Mouse (Mus musculus) heart, adult 10 weeks (tissue): ENCODE data around the gene Vegfc. TPM values are rescaled to one million over a fixed set of nuclear protein-coding genes. Genes with fewer than 3 reads are reported as not detected.

Source experiments
- polyA plus RNA-seq: library from polyadenylated mRNA; stranded (reverse); fragments of 350-450 nt; fragmentation: Illumina TruSeq; extraction: RNeasy Lipid Tissue Mini Kit (QIAGEN cat#74804); gene quantifications from one replicate; pipeline ENCODE4 v1.2.3, GENCODE M21; 2014; ENCODE audit warnings: low read depth, low replicate concordance

Gene Vegfc
- 4.8 TPM for polyA plus RNA-seq

GRCm38 (mm10) chr8:54077271-54078120 is at the start of gene Vegfc:
TSS of gene Vegfc (plus strand) at chr8:54077606.

